Mouse (Mus musculus) right cerebral cortex, postnatal 14 days (tissue): ENCODE measurements at regions not wholly inside any gene's neighbourhood (a gene's known extent, or its start where the extent isn't known, plus 50 kb on each side); places are given as distances from the start of the nearest gene placed in this dataset.

ENCODE experiments used
- DNase-seq: peaks from one replicate; pipeline ENCODE4 v3.0.0; 2022

DNA sequence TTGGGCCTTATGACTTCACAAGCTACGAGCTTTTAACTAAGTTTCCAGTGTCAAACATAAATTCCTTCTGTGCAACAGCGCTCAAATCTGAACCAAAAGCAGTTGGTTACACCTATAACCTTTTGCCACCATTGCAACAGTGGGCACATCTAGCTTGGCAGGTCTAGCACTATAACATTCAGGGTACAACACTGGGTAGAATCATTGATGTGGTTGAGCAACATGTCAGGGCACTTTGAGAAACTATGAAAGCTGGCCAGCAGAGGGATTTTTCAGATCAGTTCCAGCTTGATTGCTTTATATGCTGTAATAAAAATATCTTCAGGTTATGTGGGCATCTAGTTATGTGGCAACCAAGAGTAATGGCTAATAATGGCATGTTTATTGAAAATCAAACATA lies 63.8 kb upstream of the Slc7a11 start:
- no peak for DNase-seq
